Mouse (Mus musculus): ENCODE data around the gene Cped1.
"Not testable (repeated sequence)": the region's sequence is repeated elsewhere in the genome, so short reads cannot be mapped to it uniquely, and the experiment has no call there.

GRCm38 (mm10) chr6:22264094-22264493, 278.4 kb downstream of the Cped1 start:
- TF ChIP-seq EP300 (IDR thresholded peaks at IDR 0.05; ENCODE audit: insufficient read depth, low read depth, low read length); POLR2A (IDR thresholded peaks at IDR 0.05; ENCODE audit: insufficient read depth, low read depth, low read length); CTCF (IDR thresholded peaks at IDR 0.05): not testable (repeated sequence)

All from heart, adult 2 months (tissue).